Mouse (Mus musculus) neural tube, embryonic 11.5 days (tissue): ENCODE data around the gene Synrg. TPM values are rescaled to one million over a fixed set of nuclear protein-coding genes. Genes with fewer than 3 reads are reported as not detected.

Source experiments
- ATAC-seq: fragments of 200-750 bp; cut with Nextera tagmentation; 2 replicates; pipeline ENCODE4 v1.8.0; 2017; ENCODE audit warnings: moderate number of reproducible peaks, mild to moderate bottlenecking, moderate TSS enrichment, moderate library complexity; ENCODE audit not compliant: insufficient read depth, low FRiP score, low TSS enrichment
- DNase-seq: peaks from one replicate; pipeline ENCODE4 v3.0.0-alpha.2; 2015; ENCODE audit warnings: low spot score
- H3K27ac ChIP-seq: fragments of 300-500 bp; sonication (generic); 2 replicates; pipeline ENCODE4 v1.5.1; 2014; ENCODE audit warnings: low read depth, mild to moderate bottlenecking, low read length
- H3K27me3 ChIP-seq: fragments of 300-500 bp; sonication (generic); 2 replicates; pipeline ENCODE4 v1.6.1; 2014; ENCODE audit warnings: mild to moderate bottlenecking, low read length, mixed read lengths; ENCODE audit not compliant: control insufficient read depth, insufficient read depth
- H3K36me3 ChIP-seq: fragments of 300-500 bp; sonication (generic); 2 replicates; pipeline ENCODE4 v1.6.1; 2014; ENCODE audit warnings: mild to moderate bottlenecking, low read length, moderate library complexity, mixed read lengths; ENCODE audit not compliant: control insufficient read depth, insufficient read depth
- H3K4me1 ChIP-seq: fragments of 300-500 bp; sonication (generic); 2 replicates; pipeline ENCODE4 v1.6.1; 2014; ENCODE audit warnings: low read length, mixed read lengths; ENCODE audit not compliant: control insufficient read depth, insufficient read depth
- H3K4me2 ChIP-seq: fragments of 300-500 bp; sonication (generic); 2 replicates; pipeline ENCODE4 v1.6.1; 2014; ENCODE audit warnings: low read depth, mild to moderate bottlenecking, moderate library complexity
- H3K4me3 ChIP-seq: fragments of 300-500 bp; sonication (generic); 2 replicates; pipeline ENCODE4 v1.5.1; 2014; ENCODE audit warnings: low read depth, low read length
- H3K9ac ChIP-seq: fragments of 300-500 bp; sonication (generic); 2 replicates; pipeline ENCODE4 v1.6.1; 2014; ENCODE audit warnings: mild to moderate bottlenecking, low read length
- H3K9me3 ChIP-seq: fragments of 300-500 bp; sonication (generic); 2 replicates; pipeline ENCODE4 v1.6.1; 2016; ENCODE audit warnings: low read length; ENCODE audit not compliant: control insufficient read depth
- WGBS: fragments of 180-500 bp; shearing (Covaris S2); extraction: QIAGEN DNeasy Blood & Tissue Kit; methylation state at CpG from one replicate; pipeline ENCODE4 v1.1.7; 2014; 5-methylcytosine and 5-hydroxymethylcytosine counted together
- polyA plus RNA-seq: library from polyadenylated mRNA; unstranded; fragments of >200 nt; fragmentation: Nextera tagmentation; extraction: Ambion mirVana; gene quantifications from 2 replicates; pipeline ENCODE4 v1.2.1, GENCODE M21; 2014

The Synrg gene
- polyA plus RNA-seq, 1 experiment from 2014 or later, result 18.6 TPM

GRCm38 (mm10) chr11:84013105-84013504 lies 48.9 kb downstream of the Synrg start:
- WGBS, result 12% methylated on average over 7 of the region's 7 CpGs
- Histone ChIP-seq H3K4me3 (no peak overlapping the region), H3K36me3 (peaks cover 2% of the 10 kb centered on the region; the same call in 1 of the 2 replicates), H3K9ac (no peak overlapping the region), H3K4me1 (peaks cover 10% of the 10 kb centered on the region; the same call in 1 of the 2 replicates), H3K9me3 (no peaks in the 10 kb centered on the region), H3K4me2 (no peak overlapping the region), H3K27ac (no peak overlapping the region), H3K27me3 (no peaks in the 10 kb centered on the region)
- no peak for DNase-seq
- no peak for ATAC-seq

DNA sequence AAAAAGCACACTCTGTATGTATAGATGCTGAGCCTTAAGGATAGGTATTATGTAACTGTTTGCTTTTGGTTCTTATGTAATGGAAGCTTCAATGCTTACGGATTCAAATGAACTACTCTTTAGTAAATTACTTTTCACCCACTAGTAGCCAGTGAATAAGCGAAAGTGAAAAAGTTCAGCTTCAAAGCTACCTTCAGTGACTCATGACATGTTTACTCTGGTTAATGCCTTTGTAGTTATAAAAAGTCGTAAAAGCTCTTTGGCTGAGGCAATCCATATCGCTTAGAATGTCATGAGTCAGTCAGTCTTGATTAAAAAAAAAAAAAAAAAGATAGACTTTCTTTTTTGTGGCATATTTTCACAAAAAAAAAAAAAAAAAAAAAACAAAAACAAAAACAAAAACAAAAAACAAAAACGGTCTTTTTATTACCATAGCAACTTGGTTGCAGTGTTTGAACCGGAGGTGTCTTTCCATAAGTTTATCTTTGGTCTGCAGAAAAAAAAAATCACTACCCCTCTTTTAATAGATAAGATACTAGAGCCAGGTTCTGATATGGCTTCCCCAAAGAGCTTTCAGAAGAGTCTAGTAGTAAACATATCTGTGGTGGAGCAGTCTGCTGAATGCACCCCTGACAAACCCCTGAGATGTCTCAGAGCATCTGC lies 52.0 kb downstream of the Synrg start:
- 83% methylated on average over 6 of the region's 6 CpGs for WGBS
- ATAC-seq (no peak), DNase-seq (no peak)
- Histone ChIP-seq H3K4me3 (no peak overlapping the region), H3K27me3 (no peaks in the 10 kb centered on the region), H3K27ac (no peak overlapping the region), H3K9ac (no peak overlapping the region), H3K36me3 (peaks cover 5% of the 10 kb centered on the region; the same call in 1 of the 2 replicates), H3K9me3 (no peaks in the 10 kb centered on the region), H3K4me1 (0 out of 2 replicates have a peak, but pooled peaks cover 4% of the 10 kb centered on the region), H3K4me2 (no peak overlapping the region)

DNA sequence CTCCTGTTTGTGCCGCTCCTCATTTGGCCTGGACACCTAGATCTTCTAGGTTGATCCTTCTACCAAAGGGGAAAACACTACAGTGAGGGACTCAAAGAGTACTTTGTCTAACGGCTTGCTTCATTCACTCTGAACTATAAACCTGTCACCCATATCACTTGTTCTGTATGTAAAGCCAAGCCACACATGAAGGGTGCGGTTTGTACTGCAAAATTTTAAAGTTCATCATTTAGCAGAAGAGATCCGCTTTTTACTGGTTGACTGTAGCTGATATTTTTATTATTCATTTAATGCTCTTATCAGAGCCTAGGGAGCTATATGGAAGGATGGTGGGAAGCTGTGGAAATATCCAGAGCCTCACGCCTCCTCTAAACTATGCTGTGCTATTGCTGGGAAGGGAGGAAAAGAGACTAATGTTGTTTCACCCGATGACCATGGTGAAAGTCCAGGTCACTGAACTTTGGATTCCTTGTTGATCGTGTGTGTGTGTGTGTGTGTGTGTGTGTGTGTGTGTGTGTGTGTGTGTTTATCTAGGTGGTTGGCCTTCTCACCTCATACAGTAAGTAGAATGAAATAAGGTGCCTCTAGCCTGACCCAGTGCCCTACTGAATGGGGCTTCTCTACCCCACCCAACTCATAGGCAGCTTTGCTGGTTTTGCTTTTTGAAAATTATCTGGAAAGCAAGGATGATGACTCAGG lies 52.7 kb downstream of the Synrg start:
- 85% methylated on average over 7 of the region's 7 CpGs for WGBS
- no peak for DNase-seq
- ATAC-seq, result no peak
- Histone ChIP-seq H3K9me3 (no peaks in the 10 kb centered on the region), H3K9ac (no peak overlapping the region), H3K27me3 (no peaks in the 10 kb centered on the region), H3K4me1 (0 out of 2 replicates have a peak, but pooled peaks cover 4% of the 10 kb centered on the region), H3K36me3 (peaks cover 5% of the 10 kb centered on the region; the same call in 1 of the 2 replicates), H3K4me3 (no peak overlapping the region), H3K4me2 (no peak overlapping the region), H3K27ac (no peak overlapping the region)

DNA sequence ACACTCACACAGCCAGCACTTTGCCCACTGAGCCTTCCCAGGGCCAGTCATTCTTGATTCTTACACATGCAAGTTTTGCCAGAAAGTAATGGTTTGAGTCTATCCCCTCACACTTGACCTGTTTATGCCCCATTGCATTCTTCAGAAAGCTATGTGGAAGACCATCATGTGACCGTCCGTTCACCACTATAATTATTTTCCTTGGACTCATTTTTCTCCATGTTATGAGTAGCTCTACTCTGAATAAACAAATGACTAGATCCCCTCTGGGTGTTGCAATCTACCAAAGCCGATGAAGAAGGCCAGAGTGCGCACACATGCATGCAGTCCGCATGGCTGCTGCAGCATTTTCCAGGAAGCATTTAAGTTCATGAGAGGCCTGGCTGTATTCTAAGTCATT lies 63.0 kb downstream of the Synrg start:
- H3K9me3 ChIP-seq, result no peaks in the 10 kb centered on the region
- no peaks in the 10 kb centered on the region for H3K27me3 ChIP-seq
- WGBS, result 96% methylated on average over 5 of the region's 5 CpGs
- H3K27ac ChIP-seq, result no peak overlapping the region
- H3K4me2 ChIP-seq, result no peak overlapping the region
- H3K4me1 ChIP-seq, result no peaks in the 10 kb centered on the region
- no peak for DNase-seq
- H3K9ac ChIP-seq, result no peak overlapping the region
- H3K4me3 ChIP-seq, result no peak overlapping the region
- ATAC-seq, result no peak
- peaks cover 8% of the 10 kb centered on the region for H3K36me3 ChIP-seq

DNA sequence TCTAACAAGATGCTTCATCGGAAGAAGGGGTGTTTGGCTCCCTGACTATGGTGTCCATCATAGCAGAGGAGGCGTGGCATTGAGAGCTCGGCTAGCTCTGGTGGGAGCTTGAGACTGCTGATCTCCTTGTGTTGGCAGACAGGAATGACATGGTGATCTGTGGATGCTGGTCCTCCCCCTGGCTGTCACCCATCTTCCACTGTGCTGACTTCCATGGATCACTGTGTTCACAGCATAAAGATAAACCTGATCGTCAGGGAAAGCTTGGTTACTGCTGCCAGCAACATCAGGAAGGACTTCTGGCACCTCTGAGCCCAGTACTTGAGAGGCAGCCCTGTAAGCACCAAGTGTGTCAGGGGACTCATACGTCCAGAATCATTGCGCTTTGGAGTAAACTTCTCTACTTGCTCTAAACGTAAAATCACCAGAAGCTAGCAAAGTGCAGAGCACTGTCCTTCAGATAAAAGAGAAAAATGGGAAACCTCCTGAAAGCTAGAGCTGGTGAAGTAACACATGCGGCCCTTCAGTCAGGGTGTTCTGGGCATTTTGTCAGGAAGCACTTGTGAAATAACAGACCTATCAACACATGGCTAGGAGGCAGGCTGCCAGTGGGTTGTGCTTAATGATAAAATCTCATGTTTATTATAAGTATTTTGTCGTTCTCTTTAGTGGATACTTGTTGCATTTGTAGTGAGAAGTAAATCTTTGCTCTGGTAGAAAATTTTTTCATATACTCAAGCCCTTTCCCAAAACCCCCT lies 64.2 kb downstream of the Synrg start:
- ATAC-seq (no peak), DNase-seq (no peak)
- Histone ChIP-seq H3K4me1 (no peaks in the 10 kb centered on the region), H3K27me3 (no peaks in the 10 kb centered on the region), H3K4me2 (no peak overlapping the region), H3K9ac (no peak overlapping the region), H3K4me3 (no peak overlapping the region), H3K36me3 (peaks cover 8% of the 10 kb centered on the region), H3K9me3 (no peaks in the 10 kb centered on the region), H3K27ac (no peak overlapping the region)
- WGBS, result 87% methylated on average over 9 of the region's 9 CpGs

- H3K4me2 ChIP-seq, result no peak overlapping the region
- no peak overlapping the region for H3K27ac ChIP-seq
- DNase-seq (peak; percentile 44), ATAC-seq (no peak)
- H3K9me3 ChIP-seq, result no peaks in the 10 kb centered on the region
- WGBS, result 57% methylated on average over 9 of the region's 9 CpGs
- H3K4me3 ChIP-seq, result no peak overlapping the region
- peaks cover 2% of the 10 kb centered on the region; the same call in 1 of the 2 replicates for H3K36me3 ChIP-seq
- H3K4me1 ChIP-seq, result no peaks in the 10 kb centered on the region
- no peak overlapping the region for H3K9ac ChIP-seq
- no peaks in the 10 kb centered on the region for H3K27me3 ChIP-seq
Measured at GRCm38 (mm10) chr11:84031971-84032370, 67.7 kb downstream of the Synrg start.

DNA sequence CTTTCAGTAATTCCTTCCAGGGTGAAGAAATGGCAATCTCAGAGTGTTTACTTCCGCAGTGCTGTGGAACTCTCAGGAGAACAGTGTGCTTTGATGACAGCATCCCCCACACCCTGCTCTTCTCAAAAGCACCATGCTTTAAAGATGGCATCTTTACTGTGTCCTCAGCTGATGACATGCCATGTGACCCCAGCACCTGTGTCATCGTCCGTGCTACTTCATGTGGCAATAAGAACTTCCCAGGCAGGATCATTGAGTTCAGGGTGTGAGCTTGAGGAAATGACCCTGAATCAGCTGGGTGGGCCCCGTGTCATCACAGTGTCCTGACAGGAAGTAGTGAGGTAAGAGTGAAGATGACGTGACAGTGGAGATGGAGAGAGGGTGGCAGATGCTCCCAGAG lies 68.3 kb downstream of the Synrg start:
- H3K9ac ChIP-seq, result no peak overlapping the region
- ATAC-seq (no peak), DNase-seq (no peak)
- H3K4me2 ChIP-seq, result no peak overlapping the region
- H3K36me3 ChIP-seq, result 0 out of 2 replicates have a peak, but pooled peaks cover 2% of the 10 kb centered on the region
- WGBS, result 88% methylated on average over 5 of the region's 5 CpGs
- no peaks in the 10 kb centered on the region for H3K27me3 ChIP-seq
- H3K4me3 ChIP-seq, result no peak overlapping the region
- no peak overlapping the region for H3K27ac ChIP-seq
- no peaks in the 10 kb centered on the region for H3K9me3 ChIP-seq
- H3K4me1 ChIP-seq, result no peaks in the 10 kb centered on the region

GRCm38 (mm10) chr11:84033671-84034070 lies 69.4 kb downstream of the Synrg start:
- Histone ChIP-seq H3K27me3 (no peaks in the 10 kb centered on the region), H3K9me3 (no peaks in the 10 kb centered on the region), H3K4me2 (no peak overlapping the region), H3K4me1 (no peaks in the 10 kb centered on the region), H3K36me3 (no peaks in the 10 kb centered on the region), H3K9ac (no peak overlapping the region), H3K27ac (no peak overlapping the region), H3K4me3 (no peak overlapping the region)
- DNase-seq, result no peak
- no peak for ATAC-seq
- 82% methylated on average over 5 of the region's 5 CpGs for WGBS
